Mouse (Mus musculus): ENCODE data around the gene Stt3b.

- TF ChIP-seq CTCF (conservative IDR thresholded peaks at IDR 0.05; ENCODE audit: low read length) (no peak), NANOG (IDR thresholded peaks at IDR 0.05; ENCODE audit: borderline replicate concordance, low read length) (no peak), POU5F1 (IDR thresholded peaks at IDR 0.05; ENCODE audit: borderline replicate concordance, low read length) (no peak)
These were observed 38.9 kb upstream of the Stt3b start for GRCm38 (mm10) chr9:115349106-115349505.
